Mouse (Mus musculus): ENCODE data around the gene S100a14. TPM values are rescaled to one million over a fixed set of nuclear protein-coding genes. Genes with fewer than 3 reads are reported as not detected.
A peak's percentile ranks its signal among the peaks of the same experiment; 100 is the strongest.

The S100a14 gene
- polyA plus RNA-seq, 1 experiment from 2014 or later: 14.0 TPM

GRCm38 (mm10) chr3:90555954-90556353, 29.3 kb downstream of the S100a14 start:
- no peak for ATAC-seq (ENCODE audit: insufficient number of reproducible peaks, insufficient read depth, low FRiP score, low read depth)
- Histone ChIP-seq H3K9ac (replicated peaks; ENCODE audit: low read depth, low read length) (no peak overlapping the region), H3K36me3 (ENCODE audit: control insufficient read depth, insufficient read depth, low read length) (no peaks in the 10 kb centered on the region), H3K4me2 (replicated peaks; ENCODE audit: low read depth, low read length) (no peak overlapping the region), H3K9me3 (ENCODE audit: control insufficient read depth, low read depth, low read length) (no peaks in the 10 kb centered on the region), H3K27me3 (ENCODE audit: control insufficient read depth, insufficient read depth, low read length) (no peaks in the 10 kb centered on the region), H3K4me1 (ENCODE audit: control insufficient read depth, insufficient read depth, low read length) (no peaks in the 10 kb centered on the region), H3K27ac (ENCODE audit: low read length) (no peak overlapping the region), H3K4me3 (ENCODE audit: low read depth, low read length) (no peak overlapping the region)
- 63% methylated on average over 5 of the region's 5 CpGs for WGBS

GRCm38 (mm10) chr3:90560008-90560628, 33.5 kb downstream of the S100a14 start, which contains the start of gene S100a3:
TSS of gene S100a3 (plus strand) at chr3:90560578.
- Histone ChIP-seq H3K4me2 (replicated peaks; ENCODE audit: low read depth, low read length) (no peak within 1 kb of the TSS), H3K4me1 (ENCODE audit: control insufficient read depth, insufficient read depth, low read length) (no peaks in the 10 kb centered on the region), H3K4me3 (ENCODE audit: low read depth, low read length) (no peak within 1 kb of the TSS), H3K9ac (replicated peaks; ENCODE audit: low read depth, low read length) (no peak within 1 kb of the TSS), H3K36me3 (ENCODE audit: control insufficient read depth, insufficient read depth, low read length) (no peaks in the 10 kb centered on the region), H3K9me3 (ENCODE audit: control insufficient read depth, low read depth, low read length) (no peaks in the 10 kb centered on the region), H3K27me3 (ENCODE audit: control insufficient read depth, insufficient read depth, low read length) (no peaks in the 10 kb centered on the region), H3K27ac (ENCODE audit: low read length) (no peak within 1 kb of the TSS)
- ATAC-seq (ENCODE audit: insufficient number of reproducible peaks, insufficient read depth, low FRiP score, low read depth): no peak
- whole genome bisulfite sequencing: 65% methylated on average over 6 of the region's 6 CpGs

GRCm38 (mm10) chr3:90574691-90575090, 48.0 kb downstream of the S100a14 start:
- 84% methylated on average over 5 of the region's 5 CpGs for WGBS
- Histone ChIP-seq H3K4me3 (ENCODE audit: low read depth, low read length) (no peak overlapping the region), H3K27ac (ENCODE audit: low read length) (no peak overlapping the region), H3K36me3 (ENCODE audit: control insufficient read depth, insufficient read depth, low read length) (no peaks in the 10 kb centered on the region), H3K9me3 (ENCODE audit: control insufficient read depth, low read depth, low read length) (no peaks in the 10 kb centered on the region), H3K27me3 (ENCODE audit: control insufficient read depth, insufficient read depth, low read length) (no peaks in the 10 kb centered on the region), H3K9ac (replicated peaks; ENCODE audit: low read depth, low read length) (no peak overlapping the region), H3K4me1 (ENCODE audit: control insufficient read depth, insufficient read depth, low read length) (no peaks in the 10 kb centered on the region), H3K4me2 (replicated peaks; ENCODE audit: low read depth, low read length) (no peak overlapping the region)
- ATAC-seq (ENCODE audit: insufficient number of reproducible peaks, insufficient read depth, low FRiP score, low read depth): no peak

GRCm38 (mm10) chr3:90575320-90575719, 48.7 kb downstream of the S100a14 start:
- 68% methylated on average over 3 of the region's 3 CpGs for WGBS
- Histone ChIP-seq H3K4me3 (ENCODE audit: low read depth, low read length) (no peak overlapping the region), H3K27ac (ENCODE audit: low read length) (no peak overlapping the region), H3K27me3 (ENCODE audit: control insufficient read depth, insufficient read depth, low read length) (no peaks in the 10 kb centered on the region), H3K36me3 (ENCODE audit: control insufficient read depth, insufficient read depth, low read length) (no peaks in the 10 kb centered on the region), H3K4me1 (ENCODE audit: control insufficient read depth, insufficient read depth, low read length) (no peaks in the 10 kb centered on the region), H3K9me3 (ENCODE audit: control insufficient read depth, low read depth, low read length) (no peaks in the 10 kb centered on the region), H3K9ac (replicated peaks; ENCODE audit: low read depth, low read length) (no peak overlapping the region), H3K4me2 (replicated peaks; ENCODE audit: low read depth, low read length) (no peak overlapping the region)
- no peak for ATAC-seq (ENCODE audit: insufficient number of reproducible peaks, insufficient read depth, low FRiP score, low read depth)

- Histone ChIP-seq H3K4me2 (replicated peaks; ENCODE audit: low read depth, low read length) (no peak overlapping the region), H3K27me3 (ENCODE audit: control insufficient read depth, insufficient read depth, low read length) (no peaks in the 10 kb centered on the region), H3K36me3 (ENCODE audit: control insufficient read depth, insufficient read depth, low read length) (no peaks in the 10 kb centered on the region), H3K27ac (ENCODE audit: low read length) (peak overlapping the region; percentile 10; the same call in 1 of the 2 replicates), H3K9ac (replicated peaks; ENCODE audit: low read depth, low read length) (no peak overlapping the region), H3K4me1 (ENCODE audit: control insufficient read depth, insufficient read depth, low read length) (no peaks in the 10 kb centered on the region), H3K4me3 (ENCODE audit: low read depth, low read length) (no peak overlapping the region), H3K9me3 (ENCODE audit: control insufficient read depth, low read depth, low read length) (no peaks in the 10 kb centered on the region)
- WGBS: 68% methylated on average over 10 of the region's 10 CpGs
- ATAC-seq (ENCODE audit: insufficient number of reproducible peaks, insufficient read depth, low FRiP score, low read depth): no peak
Measured at GRCm38 (mm10) chr3:90576351-90577001, 49.8 kb downstream of the S100a14 start.

Other genes with a start within 250 kb of the S100a14 start
- gene Gatad2b, start 233.7 kb upstream of the S100a14 start, polyA plus RNA-seq (2014; fragmentation: Nextera tagmentation; extraction: Ambion mirVana): 22.3 and 28.7 TPM in 2 replicates
- 11.7 and 13.0 TPM in 2 replicates for gene Slc27a3, start 136.9 kb upstream of the S100a14 start, polyA plus RNA-seq (2014; fragmentation: Nextera tagmentation; extraction: Ambion mirVana)
- gene Ints3, start 93.2 kb upstream of the S100a14 start, polyA plus RNA-seq (2014; fragmentation: Nextera tagmentation; extraction: Ambion mirVana): 28.7 and 29.6 TPM in 2 replicates
- gene Npr1, start 61.0 kb upstream of the S100a14 start, polyA plus RNA-seq (2014; fragmentation: Nextera tagmentation; extraction: Ambion mirVana): 4.6 and 4.8 TPM in 2 replicates
- gene Ilf2, start 50.7 kb upstream of the S100a14 start, polyA plus RNA-seq (2014; fragmentation: Nextera tagmentation; extraction: Ambion mirVana): 208 and 217 TPM in 2 replicates
- gene Snapin, start 35.8 kb upstream of the S100a14 start, polyA plus RNA-seq (2014; fragmentation: Nextera tagmentation; extraction: Ambion mirVana): 81.2 and 88.0 TPM in 2 replicates
- gene Chtop, start 17.4 kb upstream of the S100a14 start, polyA plus RNA-seq (2014; fragmentation: Nextera tagmentation; extraction: Ambion mirVana): 97.4 and 98.2 TPM in 2 replicates
- gene S100a1, start 12.5 kb upstream of the S100a14 start, polyA plus RNA-seq (2014; fragmentation: Nextera tagmentation; extraction: Ambion mirVana): 46.8 and 48.5 TPM in 2 replicates
- 31.2 and 33.5 TPM in 2 replicates for gene S100a13, start 12.4 kb upstream of the S100a14 start, polyA plus RNA-seq (2014; fragmentation: Nextera tagmentation; extraction: Ambion mirVana)
- 244 and 247 TPM in 2 replicates for gene S100a16, start 10.4 kb downstream of the S100a14 start, polyA plus RNA-seq (2014; fragmentation: Nextera tagmentation; extraction: Ambion mirVana)
- gene S100a3, start 33.7 kb downstream of the S100a14 start, polyA plus RNA-seq (2014; fragmentation: Nextera tagmentation; extraction: Ambion mirVana): 0.42 and 0.62 TPM in 2 replicates
- gene S100a2, start 63.4 kb downstream of the S100a14 start, polyA plus RNA-seq (2014; fragmentation: Nextera tagmentation; extraction: Ambion mirVana): not detected in 2 replicates
- not detected in 2 replicates for gene Gm42674, start 75.0 kb downstream of the S100a14 start, polyA plus RNA-seq (2014; fragmentation: Nextera tagmentation; extraction: Ambion mirVana)
- 5.5 and 7.4 TPM in 2 replicates for gene S100a4, start 76.9 kb downstream of the S100a14 start, polyA plus RNA-seq (2014; fragmentation: Nextera tagmentation; extraction: Ambion mirVana)
- gene S100a5, start 81.7 kb downstream of the S100a14 start, polyA plus RNA-seq (2014; fragmentation: Nextera tagmentation; extraction: Ambion mirVana): 0.71 TPM in 1 of 2 replicates, not detected in the other
- gene S100a6, start 86.0 kb downstream of the S100a14 start, polyA plus RNA-seq (2014; fragmentation: Nextera tagmentation; extraction: Ambion mirVana): 418 and 466 TPM in 2 replicates
- gene S100a7a, start 127.2 kb downstream of the S100a14 start, polyA plus RNA-seq (2014; fragmentation: Nextera tagmentation; extraction: Ambion mirVana): not detected in 2 replicates
- 58.0 and 73.3 TPM in 2 replicates for gene S100a8, start 142.1 kb downstream of the S100a14 start, polyA plus RNA-seq (2014; fragmentation: Nextera tagmentation; extraction: Ambion mirVana)
- gene S100a9, start 168.9 kb downstream of the S100a14 start, polyA plus RNA-seq (2014; fragmentation: Nextera tagmentation; extraction: Ambion mirVana): 41.0 and 53.5 TPM in 2 replicates
- gene Pglyrp4, start 200.1 kb downstream of the S100a14 start, polyA plus RNA-seq (2014; fragmentation: Nextera tagmentation; extraction: Ambion mirVana): not detected in 2 replicates